Mouse (Mus musculus) thymus, postnatal 25 days (tissue): Measurements from ENCODE around the gene Krt4.

ENCODE experiments used
- DNase-seq: peaks from one replicate; pipeline ENCODE4 v3.0.0; 2022

Krt4 gene

GRCm38 (mm10) chr15:101924635-101925034, at the start of gene Krt4:
Gene Krt4, minus strand, starts transcription at chr15:101924735.
- DNase-seq: no peak

GRCm38 (mm10) chr15:101973414-101974077, 49.0 kb upstream of the Krt4 start:
- peak; percentile 87 for DNase-seq

- DNase-seq: no peak
These were observed 46.0 kb upstream of the Krt4 start for GRCm38 (mm10) chr15:101970536-101970935.

GRCm38 (mm10) chr15:101966808-101967207, 42.3 kb upstream of the Krt4 start:
- DNase-seq: no peak

GRCm38 (mm10) chr15:101958891-101959290, 34.4 kb upstream of the Krt4 start:
- DNase-seq: no peak

- DNase-seq: no peak
These were observed 29.7 kb upstream of the Krt4 start, which contains the start of gene Krt78 for GRCm38 (mm10) chr15:101954187-101954586. Gene Krt78, minus strand, starts transcription at chr15:101954287.

- DNase-seq: no peak
These were observed 28.4 kb upstream of the Krt4 start for GRCm38 (mm10) chr15:101952733-101953474.

- DNase-seq: no peak
These were observed 20.9 kb upstream of the Krt4 start for GRCm38 (mm10) chr15:101945430-101945829.

GRCm38 (mm10) chr15:101941948-101942347, 17.4 kb upstream of the Krt4 start:
- DNase-seq: no peak

GRCm38 (mm10) chr15:101940274-101940829, 15.8 kb upstream of the Krt4 start, which contains the start of gene Krt79:
Gene Krt79, minus strand, starts transcription at chr15:101940324.
- no peak for DNase-seq

GRCm38 (mm10) chr15:101938600-101939308, 14.2 kb upstream of the Krt4 start:
- no peak for DNase-seq

GRCm38 (mm10) chr15:101933024-101933423, 8.5 kb upstream of the Krt4 start:
- DNase-seq: no peak

- DNase-seq: no peak
These were observed 5.1 kb upstream of the Krt4 start for GRCm38 (mm10) chr15:101929666-101930065.

- no peak for DNase-seq
These were observed 4.6 kb upstream of the Krt4 start for GRCm38 (mm10) chr15:101929087-101929486.

GRCm38 (mm10) chr15:101927340-101928080, 3.0 kb upstream of the Krt4 start:
- no peak for DNase-seq

- no peak for DNase-seq
These were observed 506 bp upstream of the Krt4 start for GRCm38 (mm10) chr15:101925041-101925440.

GRCm38 (mm10) chr15:101922296-101922695, 2.2 kb downstream of the Krt4 start:
- DNase-seq: no peak

GRCm38 (mm10) chr15:101916072-101916471, 8.5 kb downstream of the Krt4 start:
- DNase-seq: no peak

- DNase-seq: no peak
These were observed 19.7 kb downstream of the Krt4 start for GRCm38 (mm10) chr15:101904849-101905248.

- DNase-seq: no peak
These were observed 22.1 kb downstream of the Krt4 start for GRCm38 (mm10) chr15:101902171-101903149.

GRCm38 (mm10) chr15:101895216-101895615, 29.3 kb downstream of the Krt4 start:
- no peak for DNase-seq
